Mouse (Mus musculus): ENCODE results near the gene Sod3.

DNA sequence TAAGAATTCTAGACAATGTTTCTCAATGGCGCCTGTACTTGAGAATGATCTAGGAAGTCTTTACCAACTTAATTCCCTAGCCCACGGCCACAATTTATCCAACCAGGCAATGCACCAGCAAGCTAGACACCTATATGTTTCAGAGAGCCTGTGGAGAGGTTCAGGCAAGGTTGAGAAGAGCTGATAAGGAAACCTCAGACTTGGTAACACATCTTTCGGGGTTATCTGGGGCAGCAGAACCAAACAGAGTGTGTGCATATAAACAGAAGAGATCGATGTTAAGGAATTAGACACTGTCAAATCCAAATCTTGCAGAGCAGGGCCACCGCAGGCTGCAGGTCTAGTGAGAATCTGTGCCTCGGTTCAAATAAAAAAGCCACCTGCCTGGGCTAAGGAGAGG lies 5.5 kb upstream of the Sod3 start:
- no peak for TF ChIP-seq POLR2A (IDR thresholded peaks at IDR 0.05; ENCODE audit: low read depth, low read length)
- TF ChIP-seq CTCF (conservative IDR thresholded peaks at IDR 0.05; ENCODE audit: insufficient read depth, insufficient read length, low read depth, low read length): no peak
